Mouse (Mus musculus): ENCODE measurements around the gene Hic2. TPM values are rescaled to one million over a fixed set of nuclear protein-coding genes. Genes with fewer than 3 reads are reported as not detected.

Gene Hic2
- total RNA-seq, 2 experiments from 2014 or later, result 1.8 to 2.1 TPM

- intact Hi-C loops (cut with DNase I), result loop anchor here (1.0 kb wide), 1 partner anchor 61 kb away; no protein-coding TSS in a partner anchor
- peak; percentile 47 to 67 for DNase-seq
Observed at GRCm38 (mm10) chr16:17271124-17271523, 37.8 kb downstream of the Hic2 start.

GRCm38 (mm10) chr16:17271856-17272255 is 38.5 kb downstream of the Hic2 start:
- no peak for DNase-seq
- intact Hi-C loops (cut with DNase I), result loop anchor here (1.0 kb wide), 1 partner anchor 62 kb away; no protein-coding TSS in a partner anchor

GRCm38 (mm10) chr16:17275721-17276120 is 42.3 kb downstream of the Hic2 start, which contains the start of gene Tmem191c:
Gene Tmem191c (plus strand): TSS chr16:17276077.
- intact Hi-C loops (cut with DNase I), result loop anchor here (1.0 to 5.0 kb wide), 2 partner anchors 64 to 133 kb away; partner anchors contain the start of gene Ydjc
- no peak for DNase-seq

- DNase-seq, result peak; percentile 94 to 95
- intact Hi-C loops (cut with DNase I), result loop anchor here (1.0 to 5.0 kb wide), 2 partner anchors 65 to 134 kb away; partner anchors contain the start of gene Ydjc
Observed at GRCm38 (mm10) chr16:17276164-17277151, 43.1 kb downstream of the Hic2 start.

- intact Hi-C loops (cut with DNase I), result loop anchor here (5.0 kb wide), 1 partner anchor 135 kb away; the partner anchor contains the start of gene Ydjc
- DNase-seq, result peak; percentile 23 to 29
Observed at GRCm38 (mm10) chr16:17277342-17278211, 44.2 kb downstream of the Hic2 start.

- intact Hi-C loops (cut with DNase I), result no loop called here
- DNase-seq, result no peak
Observed at GRCm38 (mm10) chr16:17280471-17280870, 47.1 kb downstream of the Hic2 start.

GRCm38 (mm10) chr16:17283151-17283550 is 49.8 kb downstream of the Hic2 start:
- intact Hi-C loops (cut with DNase I), result no loop called here
- DNase-seq, result no peak

GRCm38 (mm10) chr16:17287103-17287502 is 53.7 kb downstream of the Hic2 start:
- no peak for DNase-seq
- intact Hi-C loops (cut with DNase I), result no loop called here

- intact Hi-C loops (cut with DNase I), result no loop called here
- DNase-seq, result no peak
Observed at GRCm38 (mm10) chr16:17291016-17291415, 57.6 kb downstream of the Hic2 start.

GRCm38 (mm10) chr16:17292751-17293150 is 59.4 kb downstream of the Hic2 start:
- intact Hi-C loops (cut with DNase I), result no loop called here

GRCm38 (mm10) chr16:17300818-17301217 is 67.4 kb downstream of the Hic2 start:
- DNase-seq, result no peak
- intact Hi-C loops (cut with DNase I), result no loop called here

More at GRCm38 (mm10) chr16:17292751-17293150, 59.4 kb downstream of the Hic2 start:
- peak; percentile 74 to 84 for DNase-seq

GRCm38 (mm10) chr16:17303521-17304245 is 70.3 kb downstream of the Hic2 start:
- intact Hi-C loops (cut with DNase I), result no loop called here
- DNase-seq, result no peak

GRCm38 (mm10) chr16:17307461-17307860 is 74.1 kb downstream of the Hic2 start:
- intact Hi-C loops (cut with DNase I), result no loop called here
- DNase-seq, result no peak

- intact Hi-C loops (cut with DNase I), result no loop called here
- DNase-seq, result no peak
Observed at GRCm38 (mm10) chr16:17309036-17309435, 75.7 kb downstream of the Hic2 start.

- DNase-seq, result no peak
- intact Hi-C loops (cut with DNase I), result no loop called here
Observed at GRCm38 (mm10) chr16:17312531-17312930, 79.2 kb downstream of the Hic2 start.

Other genes starting within 250 kb of the Hic2 start
- 1 to 10 TPM; 2.9 to 3.3 TPM for gene Ypel1, start 163.9 kb upstream of the Hic2 start, total RNA-seq (2021)
- gene Ppil2, start 122.3 kb upstream of the Hic2 start, total RNA-seq (2021), result 10 to 100 TPM; 42.4 to 43.1 TPM
- 1 to 10 TPM in 1 of 2 experiments, not detected in 1; 2.4 TPM for gene 2610318N02Rik, start 108.4 kb upstream of the Hic2 start, total RNA-seq (2021)
- gene Sdf2l1, start 101.2 kb upstream of the Hic2 start, total RNA-seq (2021), result 1 to 10 TPM; 6.7 to 9.3 TPM
- 1 to 10 TPM; 1.3 TPM for gene Ydjc, start 89.0 kb upstream of the Hic2 start, total RNA-seq (2021)
- under 1 TPM in 1 of 2 experiments, not detected in 1; 0.31 TPM for gene Ccdc116, start 86.3 kb upstream of the Hic2 start, total RNA-seq (2021)
- gene Ube2l3, start 30.9 kb upstream of the Hic2 start, total RNA-seq (2021), result 100 to 1,000 TPM; 114 to 118 TPM
- under 1 TPM; 0.05 to 0.07 TPM for gene Rimbp3, start 25.0 kb upstream of the Hic2 start, total RNA-seq (2021)
- gene Tmem191c, start 42.5 kb downstream of the Hic2 start, total RNA-seq (2021), result 1 to 10 TPM; 2.7 to 3.9 TPM
- gene Serpind1, start 97.8 kb downstream of the Hic2 start, total RNA-seq (2021), result 1 to 10 TPM; 2.1 to 2.2 TPM
- gene Snap29, start 172.4 kb downstream of the Hic2 start, total RNA-seq (2021), result 10 to 100 TPM; 15.8 to 16.5 TPM
- 10 to 100 TPM; 52.7 to 54.3 TPM for gene Pi4ka, start 172.7 kb downstream of the Hic2 start, total RNA-seq (2021)
- 10 to 100 TPM; 25.2 to 28.9 TPM for gene Crkl, start 218.4 kb downstream of the Hic2 start, total RNA-seq (2021)